Mouse (Mus musculus): ENCODE measurements at regions not wholly inside any gene's neighbourhood (a gene's known extent, or its start where the extent isn't known, plus 50 kb on each side); places are given as distances from the start of the nearest gene placed in this dataset.
A peak's percentile ranks its signal among the peaks of the same experiment; 100 is the strongest.

- Histone ChIP-seq H3K9ac (no peak overlapping the region), H3K4me3 (no peak overlapping the region), H3K36me3 (no peaks in the 10 kb centered on the region), H3K27me3 (no peaks in the 10 kb centered on the region), H3K4me1 (peaks cover 10% of the 10 kb centered on the region; the same call in 1 of the 2 replicates), H3K27ac (no peak overlapping the region), H3K4me2 (no peak overlapping the region), H3K9me3 (no peaks in the 10 kb centered on the region)
- 53% methylated on average over 3 of the region's 3 CpGs for WGBS
- ATAC-seq (ENCODE audit: insufficient number of reproducible peaks, insufficient read depth, low FRiP score, low TSS enrichment, low read depth), result no peak
These were observed 53.7 kb upstream of the Foxb1 start for GRCm38 (mm10) chr9:69814432-69814831.

- no peak overlapping the region for H3K9ac ChIP-seq
- H3K36me3 ChIP-seq, result no peaks in the 10 kb centered on the region
- no peak overlapping the region for H3K27ac ChIP-seq
- no peak overlapping the region for H3K4me2 ChIP-seq
- no peak overlapping the region for H3K4me3 ChIP-seq
- no peaks in the 10 kb centered on the region for H3K9me3 ChIP-seq
- H3K27me3 ChIP-seq, result no peaks in the 10 kb centered on the region
- WGBS, result 74% methylated on average over 9 of the region's 9 CpGs
- no peaks in the 10 kb centered on the region for H3K4me1 ChIP-seq
- no peak for ATAC-seq (ENCODE audit: insufficient number of reproducible peaks, insufficient read depth, low FRiP score, low TSS enrichment, low read depth)
These were observed 62.6 kb upstream of the Foxb1 start for GRCm38 (mm10) chr9:69823179-69823966.

- no peaks in the 10 kb centered on the region for H3K4me1 ChIP-seq
- no peak for ATAC-seq (ENCODE audit: insufficient number of reproducible peaks, insufficient read depth, low FRiP score, low TSS enrichment, low read depth)
- H3K9ac ChIP-seq, result no peak overlapping the region
- WGBS, result 41% methylated on average over 6 of the region's 6 CpGs
- H3K27me3 ChIP-seq, result 0 out of 2 replicates have a peak, but pooled peaks cover 5% of the 10 kb centered on the region
- no peak overlapping the region for H3K27ac ChIP-seq
- H3K4me3 ChIP-seq, result no peak overlapping the region
- H3K36me3 ChIP-seq, result no peaks in the 10 kb centered on the region
- H3K9me3 ChIP-seq, result no peaks in the 10 kb centered on the region
- H3K4me2 ChIP-seq, result no peak overlapping the region
These were observed 67.7 kb upstream of the Foxb1 start for GRCm38 (mm10) chr9:69828428-69828827.

GRCm38 (mm10) chr9:69835396-69835795 is 74.7 kb upstream of the Foxb1 start:
- H3K9me3 ChIP-seq, result no peaks in the 10 kb centered on the region
- WGBS, result 51% methylated on average over 4 of the region's 4 CpGs

GRCm38 (mm10) chr9:69839198-69839597 is 78.5 kb upstream of the Foxb1 start:
- no peak overlapping the region for H3K9ac ChIP-seq
- no peaks in the 10 kb centered on the region for H3K4me1 ChIP-seq
- H3K9me3 ChIP-seq, result no peaks in the 10 kb centered on the region
- 0 out of 2 replicates have a peak, but pooled peaks cover 4% of the 10 kb centered on the region for H3K27me3 ChIP-seq
- H3K27ac ChIP-seq, result no peak overlapping the region
- no peak overlapping the region for H3K4me2 ChIP-seq
- H3K4me3 ChIP-seq, result no peak overlapping the region
- whole genome bisulfite sequencing, result 57% methylated on average over 2 of the region's 2 CpGs
- ATAC-seq (ENCODE audit: insufficient number of reproducible peaks, insufficient read depth, low FRiP score, low TSS enrichment, low read depth), result no peak
- H3K36me3 ChIP-seq, result no peaks in the 10 kb centered on the region

More at GRCm38 (mm10) chr9:69835396-69835795, 74.7 kb upstream of the Foxb1 start:
- H3K27ac ChIP-seq, result no peak overlapping the region
- H3K4me2 ChIP-seq, result no peak overlapping the region
- H3K4me1 ChIP-seq, result no peaks in the 10 kb centered on the region
- no peak overlapping the region for H3K9ac ChIP-seq
- H3K4me3 ChIP-seq, result no peak overlapping the region
- ATAC-seq (ENCODE audit: insufficient number of reproducible peaks, insufficient read depth, low FRiP score, low TSS enrichment, low read depth), result no peak
- no peaks in the 10 kb centered on the region for H3K36me3 ChIP-seq
- 0 out of 2 replicates have a peak, but pooled peaks cover 4% of the 10 kb centered on the region for H3K27me3 ChIP-seq

GRCm38 (mm10) chr9:69844712-69845111 is 84.0 kb upstream of the Foxb1 start:
- Histone ChIP-seq H3K4me3 (no peak overlapping the region), H3K27me3 (no peaks in the 10 kb centered on the region), H3K9me3 (0 out of 2 replicates have a peak, but pooled peaks cover 3% of the 10 kb centered on the region), H3K36me3 (no peaks in the 10 kb centered on the region), H3K9ac (no peak overlapping the region), H3K4me2 (no peak overlapping the region), H3K4me1 (no peaks in the 10 kb centered on the region), H3K27ac (no peak overlapping the region)
- WGBS, result 72% methylated on average over 6 of the region's 6 CpGs
- no peak for ATAC-seq (ENCODE audit: insufficient number of reproducible peaks, insufficient read depth, low FRiP score, low TSS enrichment, low read depth)

GRCm38 (mm10) chr9:69845210-69845609 is 84.5 kb upstream of the Foxb1 start:
- Histone ChIP-seq H3K4me2 (no peak overlapping the region), H3K9ac (no peak overlapping the region), H3K4me3 (no peak overlapping the region), H3K27me3 (no peaks in the 10 kb centered on the region), H3K36me3 (no peaks in the 10 kb centered on the region), H3K9me3 (0 out of 2 replicates have a peak, but pooled peaks cover 3% of the 10 kb centered on the region), H3K27ac (no peak overlapping the region), H3K4me1 (no peaks in the 10 kb centered on the region)
- ATAC-seq (ENCODE audit: insufficient number of reproducible peaks, insufficient read depth, low FRiP score, low TSS enrichment, low read depth), result no peak
- WGBS, result 74% methylated on average over 9 of the region's 9 CpGs

GRCm38 (mm10) chr9:69856621-69857020 is 95.9 kb upstream of the Foxb1 start:
- Histone ChIP-seq H3K9ac (no peak overlapping the region), H3K27me3 (no peaks in the 10 kb centered on the region), H3K4me2 (no peak overlapping the region), H3K4me3 (no peak overlapping the region), H3K4me1 (no peaks in the 10 kb centered on the region), H3K36me3 (no peaks in the 10 kb centered on the region), H3K9me3 (no peaks in the 10 kb centered on the region), H3K27ac (no peak overlapping the region)
- 86% methylated on average over 7 of the region's 7 CpGs for WGBS
- no peak for ATAC-seq (ENCODE audit: insufficient number of reproducible peaks, insufficient read depth, low FRiP score, low TSS enrichment, low read depth)

- Histone ChIP-seq H3K4me3 (no peak overlapping the region), H3K36me3 (no peaks in the 10 kb centered on the region), H3K27me3 (no peaks in the 10 kb centered on the region), H3K9me3 (no peaks in the 10 kb centered on the region), H3K4me2 (no peak overlapping the region), H3K4me1 (no peaks in the 10 kb centered on the region), H3K27ac (no peak overlapping the region), H3K9ac (no peak overlapping the region)
- ATAC-seq (ENCODE audit: insufficient number of reproducible peaks, insufficient read depth, low FRiP score, low TSS enrichment, low read depth), result no peak
- 68% methylated on average over 3 of the region's 3 CpGs for WGBS
These were observed 97.9 kb upstream of the Foxb1 start for GRCm38 (mm10) chr9:69858619-69859018.

GRCm38 (mm10) chr9:69870182-69870581 is 109.4 kb upstream of the Foxb1 start:
- Histone ChIP-seq H3K36me3 (no peaks in the 10 kb centered on the region), H3K9ac (no peak overlapping the region), H3K27ac (no peak overlapping the region), H3K4me1 (no peaks in the 10 kb centered on the region), H3K27me3 (no peaks in the 10 kb centered on the region), H3K4me2 (no peak overlapping the region), H3K4me3 (no peak overlapping the region), H3K9me3 (no peaks in the 10 kb centered on the region)
- ATAC-seq (ENCODE audit: insufficient number of reproducible peaks, insufficient read depth, low FRiP score, low TSS enrichment, low read depth), result no peak
- WGBS, result 78% methylated on average over 4 of the region's 4 CpGs

GRCm38 (mm10) chr9:69886351-69886750 is 102.9 kb upstream of the Bnip2 start:
- H3K9me3 ChIP-seq, result no peaks in the 10 kb centered on the region
- H3K4me1 ChIP-seq, result no peaks in the 10 kb centered on the region
- H3K4me2 ChIP-seq, result no peak overlapping the region
- H3K9ac ChIP-seq, result no peak overlapping the region
- ATAC-seq (ENCODE audit: insufficient number of reproducible peaks, insufficient read depth, low FRiP score, low TSS enrichment, low read depth), result no peak
- WGBS, result 68% methylated on average over 5 of the region's 5 CpGs
- no peaks in the 10 kb centered on the region for H3K36me3 ChIP-seq
- H3K4me3 ChIP-seq, result no peak overlapping the region
- H3K27me3 ChIP-seq, result 0 out of 2 replicates have a peak, but pooled peaks cover 3% of the 10 kb centered on the region
- no peak overlapping the region for H3K27ac ChIP-seq

- H3K4me1 ChIP-seq, result peaks cover 20% of the 10 kb centered on the region
- no peak overlapping the region for H3K4me3 ChIP-seq
- ATAC-seq (ENCODE audit: insufficient number of reproducible peaks, insufficient read depth, low FRiP score, low TSS enrichment, low read depth), result no peak
- H3K27me3 ChIP-seq, result peaks cover 12% of the 10 kb centered on the region
- 22% methylated on average over 10 of the region's 10 CpGs for WGBS
- H3K4me2 ChIP-seq, result peak overlapping the region; percentile 39
- H3K9me3 ChIP-seq, result no peaks in the 10 kb centered on the region
- H3K36me3 ChIP-seq, result no peaks in the 10 kb centered on the region
- no peak overlapping the region for H3K9ac ChIP-seq
- H3K27ac ChIP-seq, result no peak overlapping the region
These were observed 91.2 kb upstream of the Bnip2 start for GRCm38 (mm10) chr9:69898016-69898415.
